Mouse (Mus musculus) brown adipose tissue, adult 24 weeks (tissue): ENCODE results near the gene Sdhaf1. TPM values are rescaled to one million over a fixed set of nuclear protein-coding genes. Genes with fewer than 3 reads are reported as not detected.

Experiments used
- H3K27ac ChIP-seq: fragments of 200-500 bp; replicated peaks from 2 replicates; pipeline ENCODE4 v1.5.1; 2012; ENCODE audit warnings: low read depth, mild to moderate bottlenecking, low read length
- H3K4me1 ChIP-seq: fragments of 200-500 bp; 2 replicates; pipeline ENCODE4 v1.6.1; 2012; ENCODE audit warnings: low read length, mixed read lengths; ENCODE audit not compliant: control insufficient read depth, insufficient read depth, insufficient read length
- H3K4me3 ChIP-seq: fragments of 200-500 bp; 2 replicates; pipeline ENCODE4 v1.5.1; 2012; ENCODE audit warnings: low read depth, mild to moderate bottlenecking, low read length, moderate library complexity; ENCODE audit not compliant: insufficient read depth
- polyA plus RNA-seq: library from polyadenylated mRNA; stranded (reverse); fragments of >200 nt; gene quantifications from 2 replicates; pipeline ENCODE4 v1.2.4, GENCODE M21; 2012; ENCODE audit not compliant: missing spikeins, insufficient read depth, insufficient read length

Sdhaf1 gene
- polyA plus RNA-seq, 1 experiment: 22.7 TPM

GRCm38 (mm10) chr7:30334563-30334962, 10.9 kb upstream of the Sdhaf1 start:
- Histone ChIP-seq H3K27ac (no peak overlapping the region), H3K4me1 (no peaks in the 10 kb centered on the region)

GRCm38 (mm10) chr7:30333436-30333835, 9.7 kb upstream of the Sdhaf1 start:
- H3K4me3 ChIP-seq: no peak overlapping the region
- H3K27ac ChIP-seq: no peak overlapping the region

More at GRCm38 (mm10) chr7:30334563-30334962, 10.9 kb upstream of the Sdhaf1 start:
- no peak overlapping the region for H3K4me3 ChIP-seq

GRCm38 (mm10) chr7:30332622-30333259, 9.0 kb upstream of the Sdhaf1 start:
- H3K4me3 ChIP-seq: no peak overlapping the region
- H3K4me1 ChIP-seq: no peaks in the 10 kb centered on the region
- H3K27ac ChIP-seq: no peak overlapping the region

More at GRCm38 (mm10) chr7:30333436-30333835, 9.7 kb upstream of the Sdhaf1 start:
- no peaks in the 10 kb centered on the region for H3K4me1 ChIP-seq

GRCm38 (mm10) chr7:30331887-30332286, 8.2 kb upstream of the Sdhaf1 start:
- Histone ChIP-seq H3K27ac (no peak overlapping the region), H3K4me1 (no peaks in the 10 kb centered on the region), H3K4me3 (no peak overlapping the region)

GRCm38 (mm10) chr7:30328379-30328778, 4.7 kb upstream of the Sdhaf1 start:
- H3K4me1 ChIP-seq: no peaks in the 10 kb centered on the region
- H3K4me3 ChIP-seq: no peak overlapping the region
- H3K27ac ChIP-seq: no peak overlapping the region

- Histone ChIP-seq H3K27ac (no peak overlapping the region), H3K4me1 (no peaks in the 10 kb centered on the region), H3K4me3 (no peak overlapping the region)
Measured at GRCm38 (mm10) chr7:30327140-30327539, 3.4 kb upstream of the Sdhaf1 start.

- H3K4me3 ChIP-seq: no peak overlapping the region
Measured at GRCm38 (mm10) chr7:30326427-30326826, 2.7 kb upstream of the Sdhaf1 start.

GRCm38 (mm10) chr7:30325364-30325763, 1.7 kb upstream of the Sdhaf1 start:
- no peak overlapping the region for H3K27ac ChIP-seq

More at GRCm38 (mm10) chr7:30326427-30326826, 2.7 kb upstream of the Sdhaf1 start:
- Histone ChIP-seq H3K27ac (no peak overlapping the region), H3K4me1 (no peaks in the 10 kb centered on the region)

GRCm38 (mm10) chr7:30324300-30324944, 727 bp upstream of the Sdhaf1 start:
- H3K4me1 ChIP-seq: no peaks in the 10 kb centered on the region
- H3K27ac ChIP-seq: no peak overlapping the region
- no peak overlapping the region for H3K4me3 ChIP-seq

More at GRCm38 (mm10) chr7:30325364-30325763, 1.7 kb upstream of the Sdhaf1 start:
- Histone ChIP-seq H3K4me3 (no peak overlapping the region), H3K4me1 (no peaks in the 10 kb centered on the region)

- no peaks in the 10 kb centered on the region for H3K4me1 ChIP-seq
Measured at GRCm38 (mm10) chr7:30322865-30323264, 830 bp downstream of the Sdhaf1 start.

GRCm38 (mm10) chr7:30322285-30322667, 1.4 kb downstream of the Sdhaf1 start:
- Histone ChIP-seq H3K27ac (peak overlapping the region; percentile 82), H3K4me1 (no peaks in the 10 kb centered on the region), H3K4me3 (peak overlapping the region; percentile 73)

More at GRCm38 (mm10) chr7:30322865-30323264, 830 bp downstream of the Sdhaf1 start:
- peak overlapping the region; percentile 82 for H3K27ac ChIP-seq
- H3K4me3 ChIP-seq: peak overlapping the region; percentile 63

- no peaks in the 10 kb centered on the region for H3K4me1 ChIP-seq
- H3K4me3 ChIP-seq: peak within 1 kb of the TSS; percentile 73
- H3K27ac ChIP-seq: peak within 1 kb of the TSS; percentile 82
Measured at GRCm38 (mm10) chr7:30321539-30322284, 2.0 kb downstream of the Sdhaf1 start, which contains the start of gene E130208F15Rik. TSS of gene E130208F15Rik (plus strand) at chr7:30321740.

- Histone ChIP-seq H3K4me1 (no peaks in the 10 kb centered on the region), H3K4me3 (0 out of 2 replicates have a peak overlapping the region, but pooled peaks have one; percentile 73), H3K27ac (no peak overlapping the region)
Measured at GRCm38 (mm10) chr7:30320946-30321345, 2.7 kb downstream of the Sdhaf1 start.

- H3K27ac ChIP-seq: no peak overlapping the region
- H3K4me1 ChIP-seq: no peaks in the 10 kb centered on the region
- no peak overlapping the region for H3K4me3 ChIP-seq
Measured at GRCm38 (mm10) chr7:30318142-30318541, 5.6 kb downstream of the Sdhaf1 start.
